Mouse (Mus musculus) 416B (cell line): ENCODE results near the gene Olfr63.
"Not testable (repeated sequence)": the region's sequence is repeated elsewhere in the genome, so short reads cannot be mapped to it uniquely, and the experiment has no call there.

Source experiments
- DNase-seq: peaks from one replicate; pipeline ENCODE4 v3.0.0; 2011; ENCODE audit warnings: low read depth

Gene Olfr63

GRCm38 (mm10) chr17:33264376-33264775 is at the start of gene Olfr63:
TSS of gene Olfr63 (plus strand) at chr17:33264676.
- no peak for DNase-seq

- no peak for DNase-seq
Observed at GRCm38 (mm10) chr17:33221590-33221989, 42.9 kb upstream of the Olfr63 start, which contains the start of gene Olfr1564. TSS of gene Olfr1564 (minus strand) at chr17:33221690.

GRCm38 (mm10) chr17:33236646-33237045 is 27.8 kb upstream of the Olfr63 start:
- not testable (repeated sequence) for DNase-seq

- not testable (repeated sequence) for DNase-seq
Observed at GRCm38 (mm10) chr17:33254530-33255318, 9.8 kb upstream of the Olfr63 start, which contains the start of gene Zfp955a. TSS of gene Zfp955a (minus strand) at chr17:33255145.

- not testable (repeated sequence) for DNase-seq
Observed at GRCm38 (mm10) chr17:33255319-33255657, 9.2 kb upstream of the Olfr63 start.

GRCm38 (mm10) chr17:33268907-33269306 is 4.4 kb downstream of the Olfr63 start:
- no peak for DNase-seq

GRCm38 (mm10) chr17:33289039-33289875 is 24.8 kb downstream of the Olfr63 start, which contains the start of gene Zfp955b:
TSS of gene Zfp955b (plus strand) at chr17:33289544.
- not testable (repeated sequence) for DNase-seq

- not testable (repeated sequence) for DNase-seq
Observed at GRCm38 (mm10) chr17:33289876-33290149, 25.3 kb downstream of the Olfr63 start.
